Mouse (Mus musculus) layer of hippocampus, adult 9-11 months (tissue): ENCODE data around the gene Tsga8.

Source experiments
- DNase-seq: peaks from one replicate; pipeline ENCODE4 v3.0.0; 2022

Gene Tsga8

DNA sequence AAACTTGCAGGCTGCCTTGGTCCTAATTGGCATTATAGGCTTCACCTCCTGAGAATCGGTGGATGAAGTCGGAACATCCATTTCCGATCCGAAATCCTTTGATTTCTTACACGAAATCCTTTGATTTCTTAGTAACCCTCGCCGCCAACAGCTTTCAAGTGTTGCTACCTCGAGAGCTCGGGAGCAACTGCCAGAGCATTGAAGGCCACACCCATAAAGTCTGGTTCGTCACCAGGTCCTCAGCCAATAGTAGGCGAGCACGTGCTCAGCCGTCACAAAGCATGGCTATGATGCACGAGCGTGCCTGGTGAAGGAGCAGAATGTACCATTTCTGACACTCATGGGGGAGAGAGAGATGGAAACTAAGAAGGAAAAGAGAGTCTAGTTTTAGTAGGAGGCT, at the start of gene Tsga8:
TSS of gene Tsga8 (minus strand) at position 327 of the 400 bp plus-strand sequence.
- DNase-seq: no peak
